Mouse (Mus musculus) T-helper 17 cell (primary cell): Measurements from ENCODE around the gene Wwox.

ENCODE experiments used
- in situ Hi-C, 2 experiments: fragments of 300-600 bp; cut with MboI, MseI; formaldehyde crosslinking; loops; 1 replicate in 1 of 2; 2 replicates in 1 of 2; pipeline ENCODE4 v1.15.1; 2025; ENCODE audit warnings: high pct_unique_total_duplicates in 2 of 2

The Wwox gene

GRCm38 (mm10) chr8:115000736-115001135 lies 561.3 kb downstream of the Wwox start:
- in situ Hi-C loops, result no loop called here

- in situ Hi-C loops, result no loop called here
Measured at GRCm38 (mm10) chr8:115005021-115005420, 565.6 kb downstream of the Wwox start.

- in situ Hi-C loops, result no loop called here
Measured at GRCm38 (mm10) chr8:115006561-115006960, 567.1 kb downstream of the Wwox start.

DNA sequence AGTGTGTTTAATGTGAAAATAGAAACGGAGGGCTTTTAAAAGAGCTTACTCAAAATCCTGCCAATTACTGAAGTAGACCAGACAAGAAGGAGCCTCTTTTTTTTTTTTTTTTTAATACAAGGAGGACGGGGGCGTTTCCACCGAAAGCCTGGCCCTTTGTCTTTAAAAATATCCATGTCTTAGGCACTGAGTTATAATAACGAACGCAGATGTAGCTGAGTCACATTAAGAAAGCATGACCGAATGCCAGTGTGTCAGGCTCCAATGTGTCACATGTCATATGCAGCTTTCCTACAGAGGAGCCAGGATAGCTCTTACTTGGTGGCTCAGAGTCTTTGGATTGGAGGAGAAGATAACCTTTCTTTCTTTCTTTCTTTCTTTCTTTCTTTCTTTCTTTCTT lies 567.8 kb downstream of the Wwox start:
- in situ Hi-C loops, result no loop called here

DNA sequence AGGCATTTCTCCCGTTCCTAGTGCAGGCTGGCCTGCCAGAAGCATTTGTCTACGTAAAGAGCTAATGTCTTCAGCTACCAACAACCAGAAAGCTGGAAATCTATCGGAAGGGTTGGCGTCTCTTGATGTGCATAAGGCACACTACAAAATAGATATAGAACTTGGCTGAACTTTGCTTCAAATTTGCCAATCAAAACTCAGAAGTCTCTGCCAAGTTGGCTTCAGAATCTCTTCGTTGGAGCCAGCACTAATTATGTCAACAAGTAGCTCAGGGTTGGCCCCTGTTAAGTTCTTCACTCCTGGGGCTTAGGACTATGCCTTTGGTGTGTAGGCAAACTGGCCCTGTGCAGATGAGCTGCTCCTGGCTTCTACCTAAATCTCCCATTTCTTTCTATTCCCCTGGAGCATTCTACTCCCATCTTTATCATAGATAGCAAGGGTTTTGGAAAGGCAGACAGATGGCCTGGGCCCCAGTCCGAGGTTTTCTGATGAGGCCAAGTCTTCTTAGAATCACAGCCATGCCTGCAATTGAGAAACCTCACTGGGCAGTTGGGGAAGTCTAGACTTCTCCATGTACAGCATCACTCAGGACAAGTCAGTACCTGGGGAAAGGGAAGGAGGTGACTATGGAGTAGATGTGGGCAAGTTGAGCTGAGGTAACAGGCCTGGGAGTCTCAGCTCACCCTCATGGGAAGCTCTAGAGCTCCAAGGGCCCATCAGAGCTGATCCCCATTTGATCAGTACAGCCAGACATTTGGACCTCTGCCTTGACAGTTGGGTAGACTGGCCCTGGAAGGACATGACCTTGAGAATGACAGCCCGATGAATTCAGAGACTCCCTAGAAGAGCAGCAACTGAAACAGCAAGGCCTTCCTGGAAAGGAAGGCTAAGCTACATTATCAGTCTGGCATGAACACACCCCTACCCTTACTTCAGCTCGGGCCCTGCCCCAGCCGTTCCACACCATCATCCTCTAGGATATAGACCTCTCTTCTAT lies 569.5 kb downstream of the Wwox start:
- in situ Hi-C loops, result no loop called here

GRCm38 (mm10) chr8:115009897-115010768 lies 570.7 kb downstream of the Wwox start:
- in situ Hi-C loops, result no loop called here

GRCm38 (mm10) chr8:115010769-115011073 lies 571.3 kb downstream of the Wwox start:
- in situ Hi-C loops, result no loop called here

DNA sequence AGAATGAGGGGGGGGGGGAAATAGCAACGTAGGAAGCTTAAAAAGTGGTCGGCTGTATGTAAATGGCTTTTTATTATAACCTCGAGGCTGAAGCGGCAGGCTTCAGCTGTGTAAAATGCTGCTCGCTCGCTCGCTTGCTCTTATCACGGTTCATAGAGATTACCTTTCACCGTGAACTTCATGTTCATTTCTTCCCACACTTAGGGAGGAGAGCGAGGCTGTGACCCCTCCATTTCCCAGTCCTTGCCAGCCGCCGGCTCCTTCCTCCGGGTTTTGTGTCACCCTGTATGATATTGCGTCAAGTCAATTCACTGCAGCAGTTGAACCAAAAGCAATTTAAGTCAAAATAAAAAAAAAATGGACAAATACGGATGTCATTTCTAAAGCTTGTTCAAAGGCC lies 580.2 kb downstream of the Wwox start:
- in situ Hi-C loops, result no loop called here

DNA sequence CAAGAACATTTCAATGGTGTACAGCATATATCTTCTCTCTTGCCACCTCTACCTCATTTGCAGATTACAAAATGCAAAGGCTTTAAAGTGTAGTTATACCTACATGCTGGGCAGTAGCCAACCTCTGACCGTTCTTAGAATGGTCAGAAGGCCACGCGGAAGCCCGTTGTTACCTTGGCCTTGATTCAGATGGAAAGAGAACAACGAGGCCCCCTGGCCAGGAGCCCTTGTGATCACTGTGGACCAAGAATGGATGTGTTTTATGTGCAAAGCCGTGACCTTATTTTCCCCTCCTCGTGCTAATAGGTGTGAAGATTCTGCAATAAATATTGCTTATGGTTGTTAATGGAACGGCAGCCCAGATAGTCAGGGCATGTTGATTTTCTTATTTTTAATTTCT lies 582.3 kb downstream of the Wwox start:
- in situ Hi-C loops, result no loop called here

DNA sequence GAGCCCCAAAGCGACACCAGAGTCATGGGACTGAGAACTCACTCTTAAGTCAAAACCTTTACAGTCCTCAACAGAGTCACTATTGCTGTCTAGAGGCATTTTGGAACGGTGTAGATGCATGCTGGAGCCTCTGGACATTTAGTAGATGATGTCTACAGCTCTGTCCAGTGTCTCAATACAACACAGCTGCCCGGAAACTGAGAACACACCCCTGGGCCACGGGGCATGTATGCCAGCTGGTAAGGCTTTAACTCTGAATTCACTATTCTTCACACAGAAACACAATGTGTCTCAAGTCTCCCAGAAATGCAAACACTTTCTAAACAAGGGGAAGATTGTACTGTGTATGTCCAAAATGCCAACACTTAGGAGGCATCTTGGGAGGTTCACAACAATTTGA lies 584.6 kb downstream of the Wwox start:
- in situ Hi-C loops, result no loop called here

DNA sequence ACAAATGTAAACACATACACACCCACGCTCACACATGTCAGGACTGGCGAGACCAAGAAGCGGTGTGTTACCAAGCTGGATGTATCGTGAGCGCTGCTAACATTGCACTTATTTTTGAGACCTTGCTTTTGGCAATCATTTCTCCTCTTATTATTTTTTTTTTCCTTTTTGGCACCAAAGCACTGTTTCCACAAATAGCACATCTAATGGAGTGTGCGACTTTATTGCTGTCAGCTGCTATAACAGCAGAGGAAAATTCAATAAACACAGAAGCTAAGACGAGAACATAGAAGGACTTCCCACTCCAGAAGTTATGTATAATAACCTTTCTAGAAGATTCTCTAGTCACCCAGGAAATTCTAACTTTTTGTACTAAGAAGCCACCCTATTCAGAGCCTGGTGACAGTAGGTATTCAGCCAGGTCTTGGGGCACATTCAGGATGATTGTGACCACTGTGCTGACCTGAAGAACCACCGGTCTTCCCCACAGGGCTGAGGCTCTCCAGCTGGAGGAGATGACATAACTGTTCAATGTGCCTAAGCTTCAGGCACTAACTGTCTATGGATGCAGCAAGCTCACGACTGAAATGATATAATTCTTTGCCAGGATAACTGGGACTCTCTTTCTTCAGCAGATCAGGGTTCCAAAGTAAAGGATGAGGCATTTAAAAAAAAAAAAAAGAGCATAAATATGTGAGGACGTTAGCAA lies 586.1 kb downstream of the Wwox start:
- in situ Hi-C loops, result loop anchor here in 1 of 2 experiments (5.0 kb wide), 1 partner anchor 488 kb away; no protein-coding TSS in a partner anchor

- in situ Hi-C loops, result loop anchor here in 1 of 2 experiments (5.0 kb wide), 1 partner anchor 489 kb away; no protein-coding TSS in a partner anchor
Measured at GRCm38 (mm10) chr8:115026201-115026600, 586.7 kb downstream of the Wwox start.

DNA sequence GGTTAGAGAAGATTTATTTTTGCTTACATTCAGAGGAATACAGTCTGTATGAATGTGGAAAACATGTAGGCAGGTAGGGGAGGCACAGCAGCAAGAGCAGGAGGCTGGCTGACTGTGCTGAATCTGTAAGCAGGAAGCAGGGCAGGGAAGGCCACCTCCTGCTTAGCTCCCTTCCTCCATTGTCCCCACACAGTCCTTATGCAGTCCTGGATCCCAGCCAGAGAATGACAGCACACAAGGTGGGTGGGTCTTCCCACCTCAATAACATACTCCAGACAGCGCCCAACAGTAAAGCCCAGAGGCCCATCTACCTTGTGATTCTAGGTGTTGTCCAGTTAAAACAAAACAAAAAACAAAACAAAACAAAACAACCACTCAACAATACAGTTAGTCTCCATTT lies 593.7 kb downstream of the Wwox start:
- in situ Hi-C loops, result loop anchor here in 1 of 2 experiments (10.0 kb wide), 1 partner anchor 1118 kb away; no protein-coding TSS in a partner anchor

GRCm38 (mm10) chr8:115036016-115036415 lies 596.6 kb downstream of the Wwox start:
- in situ Hi-C loops, result loop anchor here in 1 of 2 experiments (10.0 kb wide), 1 partner anchor 1121 kb away; no protein-coding TSS in a partner anchor

- in situ Hi-C loops, result loop anchor here in 1 of 2 experiments (10.0 kb wide), 1 partner anchor 1124 kb away; no protein-coding TSS in a partner anchor
Measured at GRCm38 (mm10) chr8:115038426-115038825, 599.0 kb downstream of the Wwox start.

DNA sequence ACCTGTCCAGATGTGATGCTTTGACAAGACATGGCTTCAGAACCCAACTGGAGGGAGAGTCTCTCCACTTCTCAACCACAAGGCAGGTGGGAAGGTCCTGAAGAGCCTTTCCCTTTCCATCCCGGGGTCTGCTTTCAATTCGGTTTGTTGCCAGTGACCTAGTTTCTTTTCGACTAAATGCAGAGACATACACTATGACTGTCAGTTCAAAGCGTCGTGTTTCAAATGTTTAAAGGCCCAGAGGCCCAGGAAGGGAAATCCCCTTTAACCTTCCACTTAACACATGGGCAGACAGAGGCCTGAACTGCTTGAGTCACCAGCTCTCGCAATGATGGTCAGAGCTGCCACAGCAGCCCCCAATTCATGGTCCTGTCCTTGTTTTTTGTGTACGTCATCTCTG lies 606.3 kb downstream of the Wwox start:
- in situ Hi-C loops, result loop anchor here in 1 of 2 experiments (10.0 kb wide), 2 partner anchors 349 to 1929 kb away; partner anchors contain the start of gene 1700030J22Rik

DNA sequence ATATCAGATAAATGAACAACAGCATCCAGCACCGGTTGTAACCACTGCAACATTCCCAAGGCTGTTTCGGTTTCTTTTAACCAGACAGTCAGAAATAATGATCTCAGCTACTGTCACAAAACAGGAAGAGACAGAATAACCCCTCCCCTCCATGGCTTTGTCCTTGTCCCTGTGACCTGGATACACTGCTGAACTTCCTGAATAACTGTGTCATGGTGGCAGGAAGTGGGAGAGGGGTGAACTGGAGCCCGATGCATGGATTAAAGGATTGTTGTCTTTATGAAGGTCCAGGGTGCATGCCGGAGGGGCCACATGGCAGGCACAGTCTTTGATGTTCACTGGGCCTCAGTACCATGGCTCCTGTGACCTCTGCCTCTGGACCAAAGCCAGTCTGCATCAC lies 607.0 kb downstream of the Wwox start:
- in situ Hi-C loops, result loop anchor here in 1 of 2 experiments (10.0 kb wide), 2 partner anchors 348 to 1928 kb away; partner anchors contain the start of gene 1700030J22Rik

DNA sequence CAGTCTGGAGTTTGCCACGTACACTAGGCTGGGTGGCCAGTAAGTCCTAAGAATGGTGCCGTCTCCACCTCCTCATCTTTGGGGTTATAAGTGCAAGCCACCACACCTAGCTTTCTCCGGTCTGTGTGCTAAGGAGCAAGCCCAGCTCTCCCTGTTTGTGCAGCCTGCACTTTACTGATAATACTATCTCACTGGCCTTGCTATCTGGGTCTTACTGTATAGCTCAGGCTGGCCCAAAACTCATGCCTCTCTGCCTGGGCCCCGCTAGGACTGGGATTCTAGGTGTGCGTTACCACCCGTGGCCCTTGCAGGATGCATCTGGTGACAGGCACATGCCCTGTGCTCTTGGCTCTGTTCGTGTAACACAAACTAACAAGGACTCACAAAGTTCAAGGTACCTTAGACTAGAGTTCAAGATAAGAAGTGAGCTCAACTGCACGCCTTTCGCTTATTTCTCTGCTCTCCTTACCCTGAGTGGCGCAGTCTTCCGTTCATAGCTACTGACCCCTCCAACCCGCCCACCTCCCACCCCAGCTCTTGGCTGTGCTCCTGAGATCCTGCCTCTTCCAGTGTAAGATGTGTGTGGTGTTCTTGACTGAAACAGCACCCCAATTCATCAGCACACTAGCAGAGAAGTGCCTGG lies 618.9 kb downstream of the Wwox start:
- in situ Hi-C loops, result loop anchor here in 1 of 2 experiments (10.0 kb wide), 1 partner anchor 1404 kb away; no protein-coding TSS in a partner anchor

GRCm38 (mm10) chr8:115063623-115064022 lies 624.2 kb downstream of the Wwox start:
- in situ Hi-C loops, result no loop called here

DNA sequence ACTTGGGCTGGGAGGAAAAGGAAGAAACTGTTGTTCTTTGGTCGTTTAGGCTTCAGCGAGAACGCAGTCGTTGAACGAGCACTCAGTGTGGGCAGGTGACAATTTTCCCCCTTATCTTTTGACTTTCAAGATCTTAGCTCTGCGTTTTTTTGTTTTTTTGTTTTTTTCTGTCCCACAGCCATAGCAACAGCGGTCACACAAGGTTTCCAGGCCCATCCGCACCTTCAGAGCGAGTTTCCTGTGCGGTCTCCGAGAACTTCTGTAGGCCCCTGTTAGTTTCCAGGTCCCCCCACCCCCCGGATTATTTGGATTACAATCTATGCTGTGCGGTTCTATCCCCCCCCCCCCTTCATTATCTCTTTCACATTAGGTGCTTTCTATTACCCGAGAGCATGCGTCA lies 625.2 kb downstream of the Wwox start:
- in situ Hi-C loops, result loop anchor here in 1 of 2 experiments (5.0 kb wide), 2 partner anchors 87 to 643 kb away; partner anchors contain the start of gene Maf
